In genomic region chr2:15784818-15785217, GRCm38 (mm10) we compare ENCODE assay signal across 31 mouse cellular contexts.
"Had no signal": no experiment of that assay in that cellular context is flagged by ENCODE, and none has a peak within 500 bp of the region (broad histone marks: within the 10 kb centered on the region; RNA-seq: fewer than 3 reads in every experiment).

No protein-coding gene starts in this region.

- H3K4me3 ChIP-seq: left cerebral cortex, adult 2 months; limb, embryonic 10.5 days; limb, embryonic 12.5 days; limb, embryonic 13.5 days; limb, embryonic 15.5 days; liver, embryonic 12.5 days; liver, embryonic 13.5 days; liver, embryonic 15.5 days; lung, embryonic 15.5 days; megakaryocyte, embryonic 14.5 days; midbrain, embryonic 10.5 days; midbrain, embryonic 12.5 days; midbrain, embryonic 15.5 days; myocyte had no signal

- H3K9ac ChIP-seq: limb, embryonic 12.5 days; limb, embryonic 13.5 days; limb, embryonic 15.5 days; liver, embryonic 12.5 days; liver, embryonic 13.5 days; liver, embryonic 14.5 days; liver, embryonic 15.5 days; liver, postnatal 0 days; lung, embryonic 14.5 days; lung, embryonic 15.5 days; midbrain, embryonic 12.5 days; midbrain, embryonic 15.5 days had no signal

- H3K4me1 ChIP-seq: limb, embryonic 10.5 days; limb, embryonic 12.5 days; limb, embryonic 13.5 days; limb, embryonic 15.5 days; liver, embryonic 12.5 days; liver, embryonic 13.5 days; liver, embryonic 15.5 days; lung, embryonic 15.5 days; megakaryocyte, embryonic 14.5 days; midbrain, embryonic 10.5 days; midbrain, embryonic 12.5 days; midbrain, embryonic 15.5 days had no signal

- H3K36me3 ChIP-seq: limb, embryonic 10.5 days; limb, embryonic 12.5 days; limb, embryonic 13.5 days; limb, embryonic 15.5 days; liver, embryonic 12.5 days; liver, embryonic 13.5 days; liver, embryonic 15.5 days; lung, embryonic 15.5 days; midbrain, embryonic 10.5 days; midbrain, embryonic 12.5 days; midbrain, embryonic 15.5 days had no signal

- H3K4me2 ChIP-seq: limb, embryonic 12.5 days; limb, embryonic 13.5 days; limb, embryonic 15.5 days; liver, embryonic 11.5 days; liver, embryonic 12.5 days; liver, embryonic 13.5 days; liver, embryonic 15.5 days; lung, embryonic 14.5 days; lung, embryonic 15.5 days; midbrain, embryonic 11.5 days; midbrain, embryonic 12.5 days; midbrain, embryonic 15.5 days had no signal

- DNase-seq: left cerebral cortex, postnatal 4 days; liver; liver, embryonic 13.5 days; liver, postnatal 0 days; lung, adult 18-20 months; lung, adult 2 months; lung, embryonic 14.5 days; lung, postnatal 10 days; lung, postnatal 14 days; lung, postnatal 36 days; lung, postnatal 4 days; midbrain, embryonic 14.5 days had no signal

- H3K27ac ChIP-seq: left cerebral cortex, adult 2 months; limb, embryonic 10.5 days; limb, embryonic 12.5 days; limb, embryonic 13.5 days; limb, embryonic 15.5 days; liver, embryonic 12.5 days; liver, embryonic 13.5 days; liver, embryonic 14.5 days; liver, embryonic 15.5 days; lung, embryonic 15.5 days; macrophage; midbrain, embryonic 10.5 days; midbrain, embryonic 12.5 days; midbrain, embryonic 15.5 days had no signal

- ATAC-seq: liver, embryonic 12.5 days; liver, postnatal 0 days; lung, postnatal 0 days; midbrain, embryonic 15.5 days; midbrain, embryonic 16.5 days had no signal

- H3K9me3 ChIP-seq: limb, embryonic 10.5 days; limb, embryonic 12.5 days; limb, embryonic 13.5 days; limb, embryonic 15.5 days; liver, embryonic 12.5 days; liver, embryonic 13.5 days; liver, embryonic 15.5 days; lung, embryonic 15.5 days; midbrain, embryonic 10.5 days; midbrain, embryonic 12.5 days; midbrain, embryonic 15.5 days had no signal

- H3K27me3 ChIP-seq: limb, embryonic 12.5 days; limb, embryonic 13.5 days; limb, embryonic 15.5 days; liver, embryonic 12.5 days; liver, embryonic 13.5 days; liver, embryonic 15.5 days; lung, embryonic 15.5 days; megakaryocyte, embryonic 14.5 days; midbrain, embryonic 12.5 days; midbrain, embryonic 15.5 days had no signal
